In the genomic region with DNA sequence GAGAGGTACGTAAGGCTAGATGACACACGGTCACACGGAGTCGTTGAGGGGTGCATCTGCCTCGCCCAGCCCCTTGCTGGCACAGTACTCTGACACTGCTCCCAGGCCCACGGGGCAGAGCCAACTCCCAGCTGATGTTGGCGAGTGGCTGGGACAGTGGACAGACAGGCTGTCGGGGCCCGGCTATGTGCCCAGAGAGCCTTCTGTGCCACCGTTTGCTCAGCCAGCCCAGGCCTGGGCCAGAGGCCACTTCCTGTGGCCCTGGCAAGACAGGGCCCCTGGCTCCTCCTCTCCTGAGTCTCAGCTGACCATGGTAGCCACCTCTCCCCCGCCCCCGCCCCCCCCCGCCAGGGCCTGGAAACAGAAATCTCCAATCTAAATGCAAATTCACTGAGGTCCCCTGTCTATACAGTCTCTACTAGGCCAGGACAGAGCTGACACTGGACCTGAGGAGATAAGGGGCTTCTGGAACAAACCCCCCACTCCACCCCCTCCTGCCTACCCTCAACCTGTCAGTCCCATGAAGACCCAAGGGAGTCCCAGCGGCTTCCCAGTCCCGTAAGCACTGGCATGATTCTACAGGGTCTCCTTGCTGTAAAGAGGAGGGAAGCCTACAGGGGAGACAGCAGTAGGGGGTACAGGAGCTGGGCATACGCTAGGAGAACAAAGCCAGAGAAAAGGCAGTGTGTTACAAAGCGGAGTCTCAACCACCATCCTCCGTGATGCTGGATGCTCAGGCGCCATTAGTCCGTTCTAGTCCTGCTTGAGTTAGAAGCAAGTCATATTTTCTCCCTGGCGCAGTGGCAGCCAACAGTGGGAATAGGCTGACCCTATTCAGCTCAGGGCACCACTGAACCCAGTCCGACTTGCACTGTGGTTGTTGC, we compare ENCODE assay signal across 11 mouse cellular contexts. TPM values are rescaled to one million over a fixed set of nuclear protein-coding genes. Genes with fewer than 3 reads are reported as not detected.
DNase-seq lines count a peak whose midpoint lies in the region; ATAC-seq and TF ChIP-seq lines count a peak whose summit lies in the region.
"Had no signal": no experiment of that assay in that cellular context is flagged by ENCODE, and none has a peak within 500 bp of the region (broad histone marks: within the 10 kb centered on the region; RNA-seq: fewer than 3 reads in every experiment).

No protein-coding gene starts in this region.

- no peak overlapping the region for H3K4me2 ChIP-seq in lung, embryonic 15.5 days
- no peak overlapping the region for H3K4me2 ChIP-seq in hindbrain, embryonic 14.5 days (replicated peaks)

- H3K9me3 ChIP-seq in lung, embryonic 15.5 days = no peaks in the 10 kb centered on the region
- H3K9me3 ChIP-seq in hindbrain, embryonic 14.5 days (ENCODE audit: control insufficient read depth, low read length) = no peaks in the 10 kb centered on the region

- no peak for DNase-seq in lung, postnatal 4 days
- DNase-seq in cerebellum, adult 9-10 months = peak; percentile 91
- no peak for DNase-seq in hindbrain, embryonic 14.5 days (ENCODE audit: low spot score)
- DNase-seq in thymus, adult 2 months = no peak
- DNase-seq in spleen, postnatal 36 days (ENCODE audit: low spot score in 2 of 2) = no peak
- no peak for DNase-seq in testis, postnatal 10 days (ENCODE audit: low spot score)
- DNase-seq: kidney, postnatal 36 days; right cerebral cortex, adult 18-20 months had no signal

- no peak overlapping the region for H3K4me3 ChIP-seq in lung, embryonic 15.5 days
- H3K4me3 ChIP-seq in hindbrain, embryonic 14.5 days (replicated peaks; ENCODE audit: low read length) = no peak overlapping the region
- H3K4me3 ChIP-seq in thymus, adult 2 months (ENCODE audit: control insufficient read depth, insufficient read depth, low read length) = no peak overlapping the region

- peak; percentile 25; the same call in 1 of the 2 replicates for ATAC-seq in lung, embryonic 15.5 days (ENCODE audit: borderline replicate concordance, extremely low read depth, low FRiP score, low TSS enrichment)
- ATAC-seq in hindbrain, embryonic 14.5 days (ENCODE audit: low FRiP score) = peak; percentile 43; the same call in 1 of the 2 replicates

- no peak overlapping the region for H3K27ac ChIP-seq in lung, embryonic 15.5 days
- H3K27ac ChIP-seq in hindbrain, embryonic 14.5 days = peak overlapping the region; percentile 41; the same call in 1 of the 2 replicates
- no peak overlapping the region for H3K27ac ChIP-seq in thymus, adult 2 months (ENCODE audit: control insufficient read depth, insufficient read depth, low read length)

- H3K36me3 ChIP-seq in lung, embryonic 15.5 days = no peaks in the 10 kb centered on the region
- no peaks in the 10 kb centered on the region for H3K36me3 ChIP-seq in hindbrain, embryonic 14.5 days (replicated peaks; ENCODE audit: control insufficient read depth, insufficient read depth)
- no peaks in the 10 kb centered on the region for H3K36me3 ChIP-seq in thymus, adult 2 months (ENCODE audit: control insufficient read depth, insufficient read depth, low read length)

- H3K9ac ChIP-seq in lung, embryonic 15.5 days = no peak overlapping the region
- no peak overlapping the region for H3K9ac ChIP-seq in hindbrain, embryonic 14.5 days

- H3K27me3 ChIP-seq in lung, embryonic 15.5 days = peaks cover 20% of the 10 kb centered on the region; the same call in 1 of the 2 replicates
- no peaks in the 10 kb centered on the region for H3K27me3 ChIP-seq in hindbrain, embryonic 14.5 days (ENCODE audit: control insufficient read depth, insufficient read depth, low read length)
- H3K27me3 ChIP-seq in thymus, adult 2 months (ENCODE audit: control insufficient read depth, insufficient read depth, low read length) = peaks cover 3% of the 10 kb centered on the region; the same call in 1 of the 2 replicates

- no peak for TF ChIP-seq POLR2A in thymus, adult 2 months (IDR thresholded peaks at IDR 0.05; ENCODE audit: control insufficient read depth, extremely low read depth, insufficient read depth, low read length, poor library complexity)

- no peaks in the 10 kb centered on the region for H3K4me1 ChIP-seq in lung, embryonic 15.5 days
- peaks cover 17% of the 10 kb centered on the region for H3K4me1 ChIP-seq in hindbrain, embryonic 14.5 days (replicated peaks; ENCODE audit: control insufficient read depth, insufficient read depth, low read length)
- no peaks in the 10 kb centered on the region for H3K4me1 ChIP-seq in thymus, adult 2 months (replicated peaks; ENCODE audit: control insufficient read depth, insufficient read depth, low read length)

- no peak for TF ChIP-seq CTCF in thymus, adult 2 months (IDR thresholded peaks at IDR 0.05; ENCODE audit: borderline replicate concordance, control insufficient read depth, extremely low read depth, insufficient read depth, low read length, poor library complexity)

- 59% methylated on average over 22 of the region's 22 CpGs for WGBS in lung, embryonic 15.5 days
- 51% methylated on average over 21 of the region's 22 CpGs for WGBS in hindbrain, embryonic 14.5 days
- 84% methylated on average over 22 of the region's 22 CpGs for WGBS in thymus, adult 2 months

RNA-seq across cellular contexts. Expression of a gene that starts 24.7 kb away (rescaled TPM):
- not detected in 2 replicates for polyA plus RNA-seq in lung, embryonic 15.5 days (2015; fragmentation: Nextera tagmentation; extraction: Ambion mirVana)
- 10.9 and 13.6 TPM in 2 replicates for polyA plus RNA-seq in hindbrain, embryonic 14.5 days (2014; fragmentation: Nextera tagmentation; extraction: Ambion mirVana)
- 0.16 and 0.27 TPM in 2 replicates for polyA plus RNA-seq in thymus, adult 2 months (2012; rRNA removed)
- polyA plus RNA-seq: heart, embryonic 14.5 days; liver, adult 2 months had no signal

RNA-seq across cellular contexts. Expression of a gene that starts 48.7 kb away (rescaled TPM):
- polyA plus RNA-seq in lung, embryonic 15.5 days (2015; fragmentation: Nextera tagmentation; extraction: Ambion mirVana) = 5.9 and 7.7 TPM in 2 replicates
- polyA plus RNA-seq in hindbrain, embryonic 14.5 days (2014; fragmentation: Nextera tagmentation; extraction: Ambion mirVana) = 22.5 and 26.2 TPM in 2 replicates
- polyA plus RNA-seq in thymus, adult 2 months (2012; rRNA removed) = 46.8 and 50.3 TPM in 2 replicates
